Mouse (Mus musculus) mouse trophoblast stem cell (cell line): ENCODE measurements around the gene Tns1.

Experiments used
- in situ Hi-C, 2 experiments: fragments of 300-500 bp; cut with MseI, MboI; formaldehyde crosslinking; loops; 2 replicates in 1 of 2; 3 replicates in 1 of 2; pipeline ENCODE4 v1.15.1; 2025

The Tns1 gene

DNA sequence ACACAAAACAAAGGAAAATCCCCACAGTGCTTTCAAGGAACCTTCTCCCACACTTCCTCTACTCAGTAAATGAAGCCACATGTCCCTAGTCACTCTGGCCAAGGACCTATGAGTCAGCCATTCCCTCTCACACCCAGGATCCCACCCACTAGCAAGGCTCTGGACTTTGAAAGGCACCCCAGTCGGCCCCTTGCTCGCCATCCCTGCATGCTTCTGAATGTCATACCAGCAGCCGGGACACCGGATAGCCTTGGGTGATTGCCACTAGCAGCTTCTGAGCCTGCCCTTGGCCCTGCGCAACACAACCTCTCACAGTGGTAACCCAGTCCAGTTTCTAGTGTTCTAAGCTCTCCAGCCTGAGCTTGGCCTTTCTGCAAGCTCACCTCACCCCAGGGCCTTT lies 58.2 kb downstream of the Tns1 start:
- in situ Hi-C loops: no loop called here

GRCm38 (mm10) chr1:74060046-74060445 lies 64.2 kb downstream of the Tns1 start:
- in situ Hi-C loops: no loop called here

- in situ Hi-C loops: no loop called here
These were observed 64.7 kb downstream of the Tns1 start for GRCm38 (mm10) chr1:74059552-74059951.

DNA sequence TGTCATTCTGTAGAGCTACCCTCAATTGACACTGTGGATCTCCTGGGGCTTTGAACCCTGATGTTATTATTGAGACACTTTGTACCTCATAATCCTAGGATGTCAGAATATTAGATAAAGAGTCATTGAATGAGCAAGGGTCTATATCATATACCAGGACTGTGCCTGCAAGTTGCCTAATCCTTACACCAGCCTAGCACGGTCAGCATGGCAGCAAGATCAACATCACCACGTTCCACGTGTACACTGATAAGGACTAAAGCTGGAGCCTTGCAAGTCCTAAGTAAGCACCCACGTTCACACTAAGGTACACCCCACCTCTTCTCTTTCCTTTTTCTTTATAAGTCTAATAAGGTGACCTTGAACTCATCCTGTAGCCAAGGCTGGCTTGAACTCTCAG lies 65.5 kb downstream of the Tns1 start:
- in situ Hi-C loops: no loop called here

- in situ Hi-C loops: no loop called here
These were observed 65.9 kb downstream of the Tns1 start for GRCm38 (mm10) chr1:74058309-74058708.

DNA sequence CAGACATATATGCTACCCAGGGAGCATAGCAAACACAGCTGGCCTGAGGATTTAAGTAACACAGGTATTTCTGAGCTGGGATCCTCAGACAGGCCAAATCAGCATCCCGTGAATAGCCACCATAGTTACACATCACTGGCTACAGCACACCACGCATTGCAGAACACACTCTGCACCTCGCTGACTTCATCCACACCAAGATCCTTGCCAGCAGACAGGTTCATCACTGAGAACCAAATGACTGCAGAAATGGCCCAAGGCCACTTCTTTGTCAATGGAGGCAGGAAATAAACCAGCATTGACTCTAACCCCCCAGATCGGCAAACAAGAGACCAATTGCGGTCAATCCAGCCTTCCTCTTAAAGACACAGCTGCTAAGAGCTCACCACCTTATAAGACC lies 66.7 kb downstream of the Tns1 start:
- in situ Hi-C loops: no loop called here

GRCm38 (mm10) chr1:74055552-74055951 lies 68.7 kb downstream of the Tns1 start:
- in situ Hi-C loops: no loop called here

GRCm38 (mm10) chr1:74054471-74054870 lies 69.8 kb downstream of the Tns1 start:
- in situ Hi-C loops: no loop called here

DNA sequence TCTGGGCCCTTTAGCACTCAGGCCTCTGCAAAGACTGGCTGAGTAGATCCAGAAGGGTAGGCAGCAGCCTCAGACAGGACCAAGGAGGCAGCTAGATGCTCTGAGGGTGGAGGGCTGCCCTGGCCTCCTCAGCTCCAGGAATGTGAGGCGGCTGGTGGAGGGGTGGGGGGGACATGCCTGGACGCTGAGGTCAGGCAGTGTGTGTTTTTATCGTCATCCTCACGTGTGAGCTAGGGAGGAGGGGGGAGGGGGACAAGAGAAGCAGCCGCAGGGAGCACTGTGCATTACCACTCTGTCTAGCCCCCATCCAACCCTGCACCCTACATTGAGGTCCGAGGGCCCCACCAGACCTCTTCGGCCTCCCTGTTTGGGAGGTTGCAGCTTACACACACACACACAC lies 70.2 kb downstream of the Tns1 start:
- in situ Hi-C loops: no loop called here

DNA sequence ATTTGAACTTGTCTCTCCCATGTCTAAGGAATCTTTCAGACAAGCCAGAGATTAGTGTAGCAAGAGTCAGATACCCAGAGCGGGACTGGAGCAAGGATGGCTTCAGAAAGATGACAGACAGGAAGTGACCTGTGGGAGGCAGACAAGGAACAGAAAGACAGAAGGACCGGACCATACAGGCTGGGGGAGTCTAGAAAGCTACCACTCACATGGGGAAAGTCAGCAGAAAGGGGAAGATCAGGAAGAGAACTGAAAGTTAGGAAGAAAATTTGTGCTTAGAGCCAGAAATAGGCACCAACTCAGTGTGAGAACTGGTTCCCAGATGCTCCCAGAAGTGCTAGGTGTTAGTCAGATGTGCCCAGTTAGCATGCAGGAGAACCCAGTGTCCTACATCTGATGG lies 71.2 kb downstream of the Tns1 start:
- in situ Hi-C loops: no loop called here

- in situ Hi-C loops: no loop called here
These were observed 72.9 kb downstream of the Tns1 start for GRCm38 (mm10) chr1:74051349-74051748.

DNA sequence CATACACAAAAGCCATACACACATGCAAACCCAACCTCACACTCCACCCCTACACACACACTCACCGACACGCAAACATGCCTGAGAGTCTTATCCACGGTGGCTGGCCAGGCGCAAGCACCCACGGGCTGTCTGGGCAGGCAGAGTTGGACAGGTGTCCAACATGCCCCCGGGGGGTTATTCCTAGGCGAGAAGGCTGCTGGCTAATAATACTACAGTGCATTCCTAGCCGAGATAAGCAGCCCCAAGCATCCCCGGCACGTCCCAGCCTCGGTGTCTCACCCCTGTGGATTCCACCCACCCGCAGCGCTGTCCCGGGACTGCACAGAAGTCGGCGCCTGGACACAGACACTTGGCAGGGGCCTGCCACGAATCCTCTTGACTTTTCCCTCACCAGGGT lies 74.8 kb downstream of the Tns1 start:
- in situ Hi-C loops: no loop called here

DNA sequence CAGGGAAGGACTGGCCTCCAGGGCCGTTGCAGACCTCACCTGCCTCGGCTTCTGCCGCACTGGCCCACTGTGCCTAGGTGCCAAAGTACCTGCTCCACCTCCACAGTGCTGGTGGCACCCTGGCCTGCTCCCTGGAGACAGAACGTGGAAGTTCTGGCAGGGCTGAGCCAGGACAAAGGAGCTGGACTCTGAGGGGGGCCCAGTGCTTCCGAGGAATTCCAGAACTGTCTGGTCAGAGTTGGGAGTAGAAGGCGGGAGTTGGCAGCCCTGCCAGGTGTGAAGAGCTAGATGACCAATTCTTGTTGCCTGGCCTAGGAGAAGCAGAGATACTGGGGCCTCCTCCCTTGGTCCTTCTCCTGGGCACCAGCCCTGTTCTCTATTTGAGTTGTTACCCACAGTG lies 76.5 kb downstream of the Tns1 start:
- in situ Hi-C loops: no loop called here

- in situ Hi-C loops: no loop called here
These were observed 76.9 kb downstream of the Tns1 start for GRCm38 (mm10) chr1:74047311-74047710.

- in situ Hi-C loops: no loop called here
These were observed 79.2 kb downstream of the Tns1 start for GRCm38 (mm10) chr1:74045034-74045433.

- in situ Hi-C loops: no loop called here
These were observed 79.8 kb downstream of the Tns1 start for GRCm38 (mm10) chr1:74044421-74044820.

- in situ Hi-C loops: no loop called here
These were observed 80.6 kb downstream of the Tns1 start for GRCm38 (mm10) chr1:74043584-74044105.

DNA sequence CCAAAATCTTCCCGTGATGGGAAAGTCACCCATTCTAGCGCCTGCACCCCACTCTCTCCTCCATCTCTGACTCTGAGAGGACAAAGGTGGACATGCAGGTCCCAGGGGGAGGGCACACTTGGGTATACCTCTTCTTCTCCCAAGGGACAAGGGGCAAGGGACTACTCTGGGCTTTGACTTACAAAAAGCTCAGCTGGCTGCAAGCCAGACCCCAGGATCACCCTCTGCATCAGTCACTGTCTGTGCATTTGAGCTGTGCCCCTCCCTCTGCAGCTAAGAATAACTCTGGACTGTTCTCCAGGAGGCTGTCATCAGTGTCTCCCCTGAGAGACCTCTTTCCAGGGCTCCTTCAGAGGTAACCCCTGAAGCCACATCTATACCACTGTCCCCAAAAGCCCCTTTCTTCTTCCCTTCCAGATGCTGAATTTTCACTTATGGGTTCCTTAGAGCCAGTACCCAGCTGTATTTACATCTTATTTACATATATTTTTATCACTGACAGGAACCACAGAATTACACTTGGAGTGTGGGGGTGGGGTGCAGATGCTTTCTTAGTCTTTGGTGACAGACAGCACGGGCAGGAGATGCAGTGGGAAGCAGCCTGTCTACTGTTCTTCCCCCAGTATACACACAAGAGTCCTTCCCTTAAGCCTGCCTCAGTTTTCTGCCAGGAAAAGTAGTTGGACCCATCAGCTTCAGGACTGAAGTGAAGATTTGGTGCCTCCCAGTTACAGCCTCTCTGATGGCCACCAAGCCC lies 81.4 kb downstream of the Tns1 start:
- in situ Hi-C loops: no loop called here

DNA sequence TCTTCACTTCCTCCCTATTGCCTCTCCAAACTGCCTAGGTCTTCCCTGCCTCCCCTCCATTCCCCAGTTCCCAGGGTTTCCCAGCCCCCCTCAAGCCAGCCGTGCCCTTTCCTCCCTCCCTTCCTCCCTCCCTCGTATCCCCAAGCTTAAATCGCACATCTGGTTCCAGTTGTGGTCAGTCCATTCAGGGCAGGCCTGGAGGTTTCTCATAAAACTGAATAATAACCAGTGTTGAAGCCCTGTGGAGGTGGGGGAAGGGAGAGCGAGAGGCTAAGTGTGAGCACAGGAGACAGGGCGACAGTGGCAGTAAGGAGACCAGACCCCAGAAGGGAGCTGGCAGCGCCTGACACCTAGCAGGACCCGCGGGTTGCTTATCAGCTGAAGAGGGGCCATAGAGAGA lies 82.6 kb downstream of the Tns1 start:
- in situ Hi-C loops: no loop called here

DNA sequence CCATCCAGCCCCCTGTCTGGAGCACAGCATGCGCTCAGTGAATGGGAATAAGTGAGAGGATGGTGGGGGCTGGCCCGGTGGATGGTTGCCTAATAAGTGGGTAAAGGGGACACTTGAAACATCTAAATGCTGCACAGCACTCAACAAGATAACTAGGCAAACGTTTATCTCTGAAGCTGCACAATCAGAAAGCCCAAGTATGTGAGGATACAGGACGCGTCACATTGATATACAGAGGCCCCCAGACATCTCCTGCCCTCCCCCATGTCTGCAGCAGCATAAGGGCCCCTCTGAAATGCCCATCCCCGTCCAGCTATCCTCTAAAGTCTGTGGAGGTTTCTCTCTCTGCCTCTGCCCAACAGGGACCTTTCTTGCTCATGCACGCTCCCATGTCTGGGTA lies 83.1 kb downstream of the Tns1 start:
- in situ Hi-C loops: no loop called here

DNA sequence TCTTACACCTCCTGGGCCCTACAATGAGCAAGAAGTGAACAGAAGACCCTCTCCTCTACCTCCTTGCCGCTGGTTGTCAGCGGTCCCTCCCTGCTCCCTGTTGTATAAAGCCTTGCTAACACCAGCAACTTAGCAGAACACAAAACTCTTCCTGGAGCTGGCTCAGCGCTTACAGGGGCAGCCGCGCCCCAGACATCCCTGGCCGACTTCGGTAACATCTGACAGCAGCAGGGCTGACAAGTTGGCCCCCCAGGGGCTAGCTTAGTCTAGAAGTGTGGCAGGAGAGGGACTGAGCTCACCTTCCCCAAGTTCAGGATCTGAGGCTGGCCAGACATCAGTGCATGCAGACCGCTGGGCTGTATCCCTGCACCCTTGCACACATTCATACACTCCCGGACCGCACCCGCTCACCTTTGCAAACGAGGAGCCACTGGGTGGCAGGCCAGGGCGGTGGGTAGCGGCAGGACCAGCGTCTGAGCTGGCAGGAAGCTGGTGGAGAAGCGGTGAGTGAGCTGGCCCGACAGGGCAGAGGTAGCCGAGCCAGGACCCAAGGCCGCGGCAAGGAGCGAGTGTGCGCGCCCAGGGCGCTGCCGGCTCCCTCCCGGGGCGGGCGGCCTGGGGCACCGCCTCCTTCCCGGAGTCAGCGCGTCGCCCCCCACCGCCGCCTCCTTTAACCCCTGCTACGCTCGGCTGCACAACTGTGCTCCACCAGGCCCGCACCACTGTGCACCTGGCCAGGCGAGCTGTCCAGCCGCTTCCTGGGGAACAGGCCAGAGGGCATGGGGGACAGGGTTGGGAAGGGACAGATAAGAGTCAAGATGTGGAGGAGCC lies 87.5 kb downstream of the Tns1 start:
- in situ Hi-C loops: no loop called here

GRCm38 (mm10) chr1:74035912-74036489 lies 88.2 kb downstream of the Tns1 start:
- in situ Hi-C loops: no loop called here

DNA sequence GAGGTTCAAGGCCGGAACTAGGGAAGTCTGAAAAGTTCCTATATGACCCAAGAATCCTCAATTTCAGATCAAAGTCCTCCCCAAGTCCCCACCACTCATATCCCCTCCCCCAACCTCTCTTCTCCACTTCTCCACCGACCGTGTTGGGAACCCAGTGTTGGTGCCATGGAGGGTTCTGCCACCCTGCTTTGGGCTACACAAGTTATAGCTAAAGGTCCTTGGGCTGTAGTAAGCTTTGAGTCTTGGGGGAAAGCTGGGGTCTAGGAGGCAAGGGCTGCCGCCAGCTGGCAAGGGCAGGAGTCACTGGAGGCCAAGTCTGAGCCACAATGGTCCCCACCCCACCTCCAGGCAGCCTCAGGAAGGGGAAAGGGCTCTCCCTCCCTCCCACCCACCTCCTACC lies 88.8 kb downstream of the Tns1 start:
- in situ Hi-C loops: no loop called here
